Mouse (Mus musculus) small intestine, adult 2 months (tissue): ENCODE results near the gene Maml2.

ENCODE experiments used
- CTCF ChIP-seq: fragments of 200-500 bp; IDR thresholded peaks from 2 replicates; pipeline ENCODE4 v1.5.1; 2012; ENCODE audit warnings: low read depth, mild to moderate bottlenecking, control low read depth, inconsistent platforms, low read length, moderate library complexity, mixed read lengths; ENCODE audit not compliant: insufficient replicate concordance, insufficient read length; ENCODE audit errors: extremely low read depth
- POLR2A ChIP-seq: fragments of 200-500 bp; IDR thresholded peaks from 2 replicates; pipeline ENCODE4 v1.6.1; 2012; ENCODE audit warnings: low read depth, mild to moderate bottlenecking, control low read depth, inconsistent platforms, low read length, moderate library complexity

DNA sequence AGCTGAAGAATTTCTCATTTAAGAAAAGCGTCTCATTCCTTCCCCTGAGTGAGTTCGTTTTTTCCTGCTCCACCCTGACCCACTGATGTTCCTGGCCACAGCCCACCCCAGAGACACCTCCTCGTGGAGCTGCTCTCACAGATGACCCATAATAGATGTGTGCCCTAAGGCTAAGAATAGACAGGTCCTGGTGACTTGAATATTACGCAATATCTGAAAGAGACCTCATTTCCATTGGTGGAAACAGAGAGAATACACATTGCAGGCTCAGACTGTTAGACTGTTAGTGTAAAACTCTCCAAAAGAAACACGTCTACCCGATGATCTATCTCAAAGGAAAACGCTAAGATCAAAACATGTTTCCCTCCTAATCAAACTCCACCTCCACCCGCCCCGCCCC is 391.2 kb downstream of the Maml2 start:
- TF ChIP-seq CTCF (no peak), POLR2A (no peak)
